Mouse (Mus musculus) liver, adult 2 months (tissue): ENCODE measurements around the gene Dscaml1.

Experiments
- CTCF ChIP-seq: fragments of 200-500 bp; IDR thresholded peaks from 2 replicates; pipeline ENCODE4 v1.5.1; 2011; ENCODE audit warnings: low read depth, low read length, control low read depth
- POLR2A ChIP-seq: fragments of 200-500 bp; IDR thresholded peaks from 2 replicates; pipeline ENCODE4 v1.6.1; 2011; ENCODE audit warnings: low read length, control low read depth; ENCODE audit not compliant: insufficient read depth; ENCODE audit errors: extremely low read depth

DNA sequence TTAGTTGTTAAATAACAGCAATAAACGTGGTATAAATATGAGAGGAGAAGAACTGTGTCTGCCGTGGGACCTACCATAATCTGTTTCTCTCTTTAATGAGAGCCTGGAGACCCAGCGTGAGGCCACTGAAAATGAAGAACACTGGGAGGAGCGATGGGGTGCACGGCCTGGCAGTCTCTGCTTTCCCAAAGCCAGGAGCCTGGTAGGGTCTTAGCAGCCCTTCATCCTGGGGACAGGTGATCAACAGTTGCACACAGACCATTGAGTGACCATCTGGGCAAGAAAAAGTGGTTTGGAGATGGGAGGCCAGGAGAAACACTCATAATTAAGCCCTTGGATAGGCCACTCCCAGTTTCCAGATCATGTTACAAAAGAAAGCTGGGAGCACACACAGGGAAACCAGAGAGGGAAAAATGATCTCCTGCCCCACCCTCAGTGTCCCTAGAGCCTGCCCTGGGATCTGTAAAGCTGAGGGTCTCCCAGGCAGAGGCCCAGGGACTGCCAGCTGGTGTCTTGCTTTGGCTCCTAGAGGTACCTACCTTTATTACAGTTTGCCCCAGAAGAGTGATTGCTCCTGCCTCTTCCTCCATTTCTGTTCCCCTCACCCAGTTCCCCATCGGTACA is 39.1 kb downstream of the Dscaml1 start:
- TF ChIP-seq CTCF = no peak
- no peak for TF ChIP-seq POLR2A
